Mouse (Mus musculus) intestine, embryonic 14.5 days (tissue): Measurements from ENCODE around the gene Wdr1. TPM values are rescaled to one million over a fixed set of nuclear protein-coding genes. Genes with fewer than 3 reads are reported as not detected.

ENCODE experiments used
- ATAC-seq: fragments of 200-750 bp; cut with Nextera tagmentation; replicated peaks from 2 replicates; pipeline ENCODE4 v1.8.0; 2017; ENCODE audit warnings: low read depth, moderate number of reproducible peaks, moderate TSS enrichment, moderate library complexity; ENCODE audit not compliant: low FRiP score, low TSS enrichment
- DNase-seq: peaks from one replicate; pipeline ENCODE4 v3.0.0-alpha.2; 2018; ENCODE audit warnings: low spot score
- H3K27ac ChIP-seq: fragments of 300-500 bp; sonication (generic); 2 replicates; pipeline ENCODE4 v1.5.1; 2014; ENCODE audit warnings: low read depth, mild to moderate bottlenecking, control low read depth
- H3K27me3 ChIP-seq: fragments of 300-500 bp; sonication (generic); replicated peaks from 2 replicates; pipeline ENCODE4 v1.6.1; 2014; ENCODE audit warnings: low read length, control low read depth; ENCODE audit not compliant: control insufficient read depth, insufficient read depth
- H3K36me3 ChIP-seq: fragments of 300-500 bp; sonication (generic); 2 replicates; pipeline ENCODE4 v1.6.1; 2014; ENCODE audit warnings: low read length, control low read depth; ENCODE audit not compliant: control insufficient read depth, insufficient read depth
- H3K4me1 ChIP-seq: fragments of 300-500 bp; sonication (generic); replicated peaks from 2 replicates; pipeline ENCODE4 v1.6.1; 2014; ENCODE audit warnings: low read length, control low read depth, mixed read lengths; ENCODE audit not compliant: control insufficient read depth, insufficient read depth
- H3K4me2 ChIP-seq: fragments of 300-500 bp; sonication (generic); 2 replicates; pipeline ENCODE4 v1.6.1; 2014; ENCODE audit warnings: low read length
- H3K4me3 ChIP-seq: fragments of 300-500 bp; sonication (generic); 2 replicates; pipeline ENCODE4 v1.5.1; 2014; ENCODE audit warnings: low read depth, low read length, control low read depth, mixed read lengths
- H3K9ac ChIP-seq: fragments of 300-500 bp; sonication (generic); 2 replicates; pipeline ENCODE4 v1.6.1; 2014; ENCODE audit warnings: mild to moderate bottlenecking, low read length
- H3K9me3 ChIP-seq: fragments of 300-500 bp; sonication (generic); 2 replicates; pipeline ENCODE4 v1.6.1; 2016; ENCODE audit warnings: low read length, control low read depth; ENCODE audit not compliant: control insufficient read depth
- WGBS: fragments of 180-500 bp; shearing (Covaris S2); extraction: QIAGEN DNeasy Blood & Tissue Kit; methylation state at CpG from one replicate; pipeline ENCODE4 v1.1.7; 2014; 5-methylcytosine and 5-hydroxymethylcytosine counted together
- polyA plus RNA-seq: library from polyadenylated mRNA; unstranded; fragments of >200 nt; fragmentation: Nextera tagmentation; extraction: Ambion mirVana; gene quantifications from 2 replicates; pipeline ENCODE4 v1.2.1, GENCODE M21; 2014

The Wdr1 gene
- polyA plus RNA-seq, 1 experiment from 2014 or later = 246 TPM

DNA sequence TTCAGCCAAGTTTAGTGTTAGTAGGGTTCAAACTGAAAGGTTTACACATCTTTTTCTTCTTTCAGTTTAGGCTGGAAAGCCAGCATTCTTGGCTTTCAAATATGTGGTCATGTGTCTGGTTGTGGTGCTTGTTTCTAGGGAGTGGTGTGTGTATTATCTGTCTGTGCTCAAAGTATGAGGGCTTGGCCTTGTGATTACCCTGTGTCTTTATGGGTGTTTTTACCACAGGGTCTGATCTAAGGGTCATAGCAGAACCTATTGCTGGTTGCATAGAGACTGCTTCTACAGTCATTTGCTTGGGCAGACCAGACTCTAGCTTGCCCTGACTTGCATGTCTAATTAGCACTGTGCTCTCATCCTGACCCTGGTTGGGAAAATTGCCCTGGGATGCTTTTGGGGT lies 5.6 kb upstream of the Wdr1 start:
- DNase-seq = no peak
- Histone ChIP-seq H3K27me3 (no peaks in the 10 kb centered on the region), H3K36me3 (no peaks in the 10 kb centered on the region), H3K9ac (no peak overlapping the region), H3K4me2 (no peak overlapping the region), H3K4me1 (no peaks in the 10 kb centered on the region), H3K27ac (no peak overlapping the region), H3K4me3 (no peak overlapping the region), H3K9me3 (no peaks in the 10 kb centered on the region)
- ATAC-seq = no peak

DNA sequence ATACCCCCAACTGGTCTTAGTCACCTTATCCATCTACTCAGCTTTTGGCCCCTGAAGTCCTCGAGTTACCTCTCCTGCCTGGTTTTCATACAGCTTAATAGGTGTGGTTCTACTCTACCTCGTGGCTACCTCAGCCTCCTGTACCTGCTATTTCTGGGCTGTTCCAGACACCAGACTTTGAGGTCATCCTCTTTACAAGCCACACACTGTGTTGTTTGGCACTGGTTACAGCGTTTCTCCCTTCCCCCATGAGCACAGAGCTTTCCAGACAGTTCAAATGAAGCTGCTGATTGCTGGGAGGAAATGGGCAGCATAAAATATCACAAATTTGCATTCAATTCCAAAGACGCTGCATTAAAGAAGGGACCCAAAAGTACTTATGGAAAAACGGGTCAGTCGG lies 1.8 kb upstream of the Wdr1 start:
- H3K27me3 ChIP-seq = no peaks in the 10 kb centered on the region
- no peak overlapping the region for H3K9ac ChIP-seq
- WGBS = 81% methylated on average over 6 of the region's 6 CpGs
- H3K4me2 ChIP-seq = no peak overlapping the region
- H3K36me3 ChIP-seq = 0 out of 2 replicates have a peak, but pooled peaks cover 2% of the 10 kb centered on the region
- H3K27ac ChIP-seq = no peak overlapping the region
- H3K4me1 ChIP-seq = peaks cover 15% of the 10 kb centered on the region
- no peak overlapping the region for H3K4me3 ChIP-seq
- ATAC-seq = no peak
- no peaks in the 10 kb centered on the region for H3K9me3 ChIP-seq
- no peak for DNase-seq

DNA sequence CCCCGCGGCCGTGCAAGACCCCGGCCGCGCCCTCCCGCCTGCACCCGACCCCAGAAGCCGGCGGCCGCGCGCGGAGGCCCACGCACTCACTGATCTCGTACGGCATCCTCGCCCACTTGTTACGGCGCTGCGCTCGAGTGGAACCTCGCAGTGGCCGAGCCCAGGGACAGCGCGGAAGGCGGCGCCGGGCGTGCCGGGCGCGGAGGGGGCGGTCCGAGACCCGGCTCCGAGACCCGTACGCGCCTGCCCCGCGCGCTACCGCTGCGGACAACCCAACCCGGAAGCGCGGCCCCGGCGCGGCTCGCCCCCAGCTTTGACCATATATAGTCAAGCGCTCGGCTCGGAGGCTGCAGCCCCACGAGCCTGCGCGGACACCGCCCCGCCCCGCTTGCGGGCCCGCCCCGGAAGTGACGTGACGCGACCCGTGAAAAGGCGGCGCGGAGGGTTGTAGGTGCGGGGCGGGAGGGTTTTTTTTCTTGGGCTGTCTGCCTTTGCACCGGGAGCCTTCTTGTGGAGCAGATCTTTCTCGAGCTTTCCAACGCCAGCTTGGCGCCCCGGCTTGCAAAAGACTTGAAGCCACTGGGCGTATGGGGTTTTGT lies 1.5 kb downstream of the Wdr1 start:
- under 1% methylated on average over 74 of the region's 79 CpGs for WGBS
- H3K27ac ChIP-seq = peak overlapping the region; percentile 98
- peaks cover 33% of the 10 kb centered on the region for H3K36me3 ChIP-seq
- ATAC-seq = peak; percentile 98
- peaks cover 23% of the 10 kb centered on the region for H3K4me1 ChIP-seq
- peak overlapping the region; percentile 82 for H3K4me2 ChIP-seq
- peak; percentile 99 for DNase-seq
- H3K27me3 ChIP-seq = no peaks in the 10 kb centered on the region
- peak overlapping the region; percentile 88 for H3K9ac ChIP-seq
- H3K9me3 ChIP-seq = no peaks in the 10 kb centered on the region
- peak overlapping the region; percentile 80 for H3K4me3 ChIP-seq

DNA sequence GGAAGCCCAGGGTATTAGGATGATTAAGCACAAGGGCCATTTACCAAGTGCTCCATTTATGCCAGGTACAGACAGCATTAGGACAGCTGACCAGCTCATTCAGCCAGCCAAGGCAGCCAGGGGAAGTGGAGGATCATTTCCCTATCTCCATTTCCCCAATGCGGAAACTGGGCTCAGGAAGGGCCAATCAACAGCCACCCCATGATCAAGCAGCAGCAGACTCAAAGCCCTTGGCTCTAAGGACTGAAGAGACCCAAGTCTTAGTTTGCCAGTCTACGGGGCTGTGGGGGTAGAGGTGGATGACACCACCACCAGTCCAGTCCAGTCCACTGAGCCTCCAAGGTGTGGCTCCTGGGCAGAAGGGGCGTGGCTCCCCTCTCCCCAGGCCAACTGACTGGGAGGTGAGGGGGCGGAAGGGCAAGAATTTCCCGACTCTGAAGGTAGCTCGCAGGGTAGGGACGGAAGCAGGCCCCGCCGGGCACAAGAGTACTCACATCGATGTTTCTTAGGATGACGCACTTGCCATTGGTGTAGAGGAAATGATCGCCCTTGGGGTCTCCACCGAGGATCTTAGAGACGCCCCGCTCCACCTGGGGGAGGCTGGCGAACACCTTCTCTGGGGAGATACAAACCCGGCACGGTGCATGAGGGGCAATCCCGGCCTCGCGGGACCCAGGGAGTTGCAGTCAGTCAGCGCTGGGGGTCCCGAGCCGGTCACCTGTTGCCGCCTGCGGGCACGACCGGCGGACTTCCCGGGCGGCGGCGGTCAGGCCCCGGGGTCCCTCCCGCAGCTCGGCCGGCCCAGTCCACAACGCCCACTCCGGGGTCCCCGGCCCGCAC lies 2.2 kb downstream of the Wdr1 start:
- H3K9me3 ChIP-seq = no peaks in the 10 kb centered on the region
- peak; percentile 83 for DNase-seq
- H3K4me2 ChIP-seq = peak overlapping the region; percentile 82
- peak overlapping the region; percentile 77 for H3K9ac ChIP-seq
- H3K4me1 ChIP-seq = peaks cover 23% of the 10 kb centered on the region
- peak; percentile 58 for ATAC-seq
- peak overlapping the region; percentile 80 for H3K4me3 ChIP-seq
- H3K36me3 ChIP-seq = peaks cover 41% of the 10 kb centered on the region
- WGBS = under 1% methylated on average over 39 of the region's 41 CpGs
- peak overlapping the region; percentile 86 for H3K27ac ChIP-seq
- no peaks in the 10 kb centered on the region for H3K27me3 ChIP-seq

DNA sequence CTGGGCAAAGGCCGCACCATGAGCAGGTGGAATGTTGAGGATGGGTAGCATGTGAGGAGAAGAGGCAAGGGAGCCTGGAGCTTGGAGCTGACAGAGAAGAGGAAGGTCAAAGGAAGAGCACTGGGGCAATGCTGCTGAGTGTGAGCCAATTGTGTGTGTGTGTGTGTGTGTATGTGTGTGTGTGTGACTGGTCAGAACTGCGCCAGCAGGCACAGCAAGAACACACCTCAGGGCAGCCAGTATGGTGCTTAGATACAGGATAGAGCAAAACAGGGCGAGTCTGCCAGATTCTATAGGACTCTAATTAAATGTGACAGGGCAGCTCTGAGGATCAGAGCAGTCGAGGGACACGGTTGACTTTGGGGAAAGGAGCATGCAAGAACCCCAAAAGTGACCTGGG lies 4.2 kb downstream of the Wdr1 start:
- no peaks in the 10 kb centered on the region for H3K9me3 ChIP-seq
- H3K4me3 ChIP-seq = no peak overlapping the region
- WGBS = 89% methylated on average over 5 of the region's 5 CpGs
- H3K4me2 ChIP-seq = no peak overlapping the region
- no peak overlapping the region for H3K27ac ChIP-seq
- DNase-seq (no peak), ATAC-seq (no peak)
- no peak overlapping the region for H3K9ac ChIP-seq
- H3K4me1 ChIP-seq = peaks cover 26% of the 10 kb centered on the region
- H3K36me3 ChIP-seq = peaks cover 58% of the 10 kb centered on the region
- no peaks in the 10 kb centered on the region for H3K27me3 ChIP-seq

DNA sequence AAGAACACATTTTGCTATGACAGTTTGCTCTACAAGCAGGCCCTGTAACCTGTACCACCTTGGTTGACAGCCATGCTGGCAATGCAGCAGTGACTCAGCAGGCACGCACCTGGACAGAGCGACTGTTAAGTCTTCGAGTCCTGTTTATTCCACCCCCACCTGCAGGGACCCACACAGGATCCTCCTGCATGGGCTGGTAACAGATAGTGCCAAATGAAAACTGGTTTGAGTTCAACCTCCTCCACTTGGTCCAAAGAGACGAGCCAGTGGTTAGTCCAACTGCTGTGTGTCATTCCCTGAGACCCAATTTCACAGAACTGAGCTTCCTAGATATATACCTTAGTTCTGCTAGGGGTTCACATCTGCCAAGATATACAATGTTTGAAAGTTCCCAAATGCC lies 5.2 kb downstream of the Wdr1 start:
- no peak overlapping the region for H3K4me2 ChIP-seq
- no peak for ATAC-seq
- H3K27me3 ChIP-seq = no peaks in the 10 kb centered on the region
- H3K9ac ChIP-seq = no peak overlapping the region
- H3K27ac ChIP-seq = no peak overlapping the region
- peaks cover 30% of the 10 kb centered on the region for H3K4me1 ChIP-seq
- H3K36me3 ChIP-seq = peaks cover 65% of the 10 kb centered on the region
- no peaks in the 10 kb centered on the region for H3K9me3 ChIP-seq
- DNase-seq = no peak
- 89% methylated on average over 4 of the region's 4 CpGs for WGBS
- H3K4me3 ChIP-seq = no peak overlapping the region

DNA sequence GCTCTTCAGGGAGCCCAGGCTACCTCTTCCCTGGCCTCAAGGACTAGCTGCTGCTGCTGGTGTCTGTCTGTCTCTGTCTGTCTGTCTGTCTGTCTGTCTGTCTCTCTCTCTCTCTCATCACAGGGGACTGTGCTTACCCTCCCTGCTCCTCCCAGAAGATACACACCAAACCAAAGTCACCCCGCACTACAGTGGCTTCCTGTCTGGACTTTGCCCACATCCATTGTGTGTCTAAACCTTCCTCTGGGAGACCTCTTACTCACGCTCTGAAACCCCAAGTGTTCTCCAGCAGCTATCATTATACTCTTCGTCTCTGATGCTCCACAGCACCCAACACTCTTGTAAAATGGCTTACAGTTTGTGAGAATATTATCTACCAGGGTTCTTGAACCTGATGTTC lies 6.6 kb downstream of the Wdr1 start:
- H3K9me3 ChIP-seq = no peaks in the 10 kb centered on the region
- no peak overlapping the region for H3K4me2 ChIP-seq
- no peak overlapping the region for H3K9ac ChIP-seq
- peaks cover 70% of the 10 kb centered on the region for H3K36me3 ChIP-seq
- H3K4me3 ChIP-seq = no peak overlapping the region
- peaks cover 26% of the 10 kb centered on the region for H3K4me1 ChIP-seq
- ATAC-seq = no peak
- no peak overlapping the region for H3K27ac ChIP-seq
- 77% methylated on average over 3 of the region's 3 CpGs for WGBS
- no peak for DNase-seq
- H3K27me3 ChIP-seq = no peaks in the 10 kb centered on the region

DNA sequence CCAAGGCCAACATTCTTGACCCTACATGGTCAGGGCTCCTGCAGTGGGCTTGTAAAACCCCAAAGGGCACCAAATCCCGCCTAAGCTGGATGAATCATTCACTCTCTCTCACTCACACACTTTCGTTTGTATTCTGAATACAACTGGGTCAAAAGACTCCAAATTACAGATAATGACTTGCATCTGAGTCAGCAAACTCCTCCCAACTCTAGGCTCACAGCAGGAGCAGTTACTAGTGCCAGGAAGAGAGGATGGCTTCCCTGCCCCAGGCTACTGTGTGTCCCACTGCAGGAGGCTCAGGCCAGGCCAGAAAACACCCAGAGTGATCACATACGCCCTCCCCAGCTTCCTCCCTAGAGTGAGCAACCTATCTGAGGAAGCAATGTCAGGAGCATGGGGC lies 9.1 kb downstream of the Wdr1 start:
- Histone ChIP-seq H3K4me1 (peaks cover 33% of the 10 kb centered on the region), H3K27ac (no peak overlapping the region), H3K4me3 (no peak overlapping the region), H3K27me3 (no peaks in the 10 kb centered on the region), H3K4me2 (no peak overlapping the region), H3K9me3 (no peaks in the 10 kb centered on the region), H3K9ac (no peak overlapping the region), H3K36me3 (peaks cover 84% of the 10 kb centered on the region)
- DNase-seq (no peak), ATAC-seq (no peak)
- WGBS = 55% methylated on average over 3 of the region's 3 CpGs

DNA sequence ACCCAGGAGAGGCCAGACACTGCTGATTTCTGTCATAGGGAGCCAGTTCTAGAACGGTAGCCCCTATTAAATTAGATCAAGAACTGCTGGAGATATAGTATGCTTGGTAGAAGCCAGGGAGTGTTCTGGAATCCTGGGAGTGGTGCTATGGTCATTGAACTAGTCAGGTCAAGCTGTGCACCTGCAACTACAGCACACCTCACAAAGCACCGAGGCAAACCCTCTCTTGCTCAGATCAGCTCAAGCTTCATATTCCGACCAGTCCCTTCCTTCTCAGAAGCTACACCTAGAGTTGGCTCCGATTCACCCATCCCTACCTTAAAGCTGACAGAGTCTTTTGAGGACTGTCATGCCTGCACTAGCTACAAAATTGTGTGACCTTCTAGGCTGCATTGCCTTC lies 9.5 kb downstream of the Wdr1 start:
- 94% methylated on average over 4 of the region's 4 CpGs for WGBS
- Histone ChIP-seq H3K36me3 (peaks cover 84% of the 10 kb centered on the region), H3K4me3 (no peak overlapping the region), H3K4me2 (no peak overlapping the region), H3K4me1 (peaks cover 33% of the 10 kb centered on the region), H3K27me3 (no peaks in the 10 kb centered on the region), H3K9me3 (no peaks in the 10 kb centered on the region), H3K9ac (no peak overlapping the region), H3K27ac (no peak overlapping the region)
- no peak for DNase-seq
- no peak for ATAC-seq
